Mouse (Mus musculus) embryonic facial prominence, embryonic 14.5 days (tissue): ENCODE results near the gene Rhou. TPM values are rescaled to one million over a fixed set of nuclear protein-coding genes. Genes with fewer than 3 reads are reported as not detected.

Experiments
- ATAC-seq: fragments of 200-750 bp; cut with Nextera tagmentation; 2 replicates; pipeline ENCODE4 v1.8.0; 2017; ENCODE audit warnings: low read depth, moderate number of reproducible peaks, moderate TSS enrichment
- DNase-seq: peaks from one replicate; pipeline ENCODE4 v3.0.0-alpha.2; 2015; ENCODE audit warnings: low spot score
- H3K27ac ChIP-seq: fragments of 300-500 bp; sonication (generic); replicated peaks from 2 replicates; pipeline ENCODE4 v1.5.1; 2014; ENCODE audit warnings: low read depth, mild to moderate bottlenecking, low read length, moderate library complexity
- H3K27me3 ChIP-seq: fragments of 300-500 bp; sonication (generic); replicated peaks from 2 replicates; pipeline ENCODE4 v1.6.1; 2014; ENCODE audit warnings: low read length; ENCODE audit not compliant: control insufficient read depth, insufficient read depth
- H3K36me3 ChIP-seq: fragments of 300-500 bp; sonication (generic); 2 replicates; pipeline ENCODE4 v1.6.1; 2014; ENCODE audit warnings: low read length, mixed read lengths; ENCODE audit not compliant: control insufficient read depth, insufficient read depth
- H3K4me1 ChIP-seq: fragments of 300-500 bp; sonication (generic); 2 replicates; pipeline ENCODE4 v1.6.1; 2014; ENCODE audit warnings: antibody characterized with exemption, low read length; ENCODE audit not compliant: control insufficient read depth, insufficient read depth
- H3K4me2 ChIP-seq: fragments of 300-500 bp; sonication (generic); 2 replicates; pipeline ENCODE4 v1.6.1; 2014; ENCODE audit warnings: low read depth, mild to moderate bottlenecking, low read length, moderate library complexity, mixed read lengths
- H3K4me3 ChIP-seq: fragments of 300-500 bp; sonication (generic); 2 replicates; pipeline ENCODE4 v1.5.1; 2014; ENCODE audit warnings: low read depth, mild to moderate bottlenecking, low read length
- H3K9ac ChIP-seq: fragments of 300-500 bp; sonication (generic); 2 replicates; pipeline ENCODE4 v1.6.1; 2014; ENCODE audit warnings: low read depth, mild to moderate bottlenecking, low read length, moderate library complexity, mixed read lengths
- H3K9me3 ChIP-seq: fragments of 300-500 bp; sonication (generic); 2 replicates; pipeline ENCODE4 v1.6.1; 2016; ENCODE audit warnings: low read length; ENCODE audit not compliant: control insufficient read depth
- WGBS: fragments of 180-500 bp; shearing (Covaris S2); extraction: QIAGEN DNeasy Blood & Tissue Kit; methylation state at CpG from one replicate; pipeline ENCODE4 v1.1.7; 2014; 5-methylcytosine and 5-hydroxymethylcytosine counted together
- polyA plus RNA-seq: library from polyadenylated mRNA; unstranded; fragments of >200 nt; fragmentation: Nextera tagmentation; extraction: Ambion mirVana; gene quantifications from 2 replicates; pipeline ENCODE4 v1.2.1, GENCODE M21; 2014

The Rhou gene
- polyA plus RNA-seq, 1 experiment from 2014 or later = 9.5 TPM

DNA sequence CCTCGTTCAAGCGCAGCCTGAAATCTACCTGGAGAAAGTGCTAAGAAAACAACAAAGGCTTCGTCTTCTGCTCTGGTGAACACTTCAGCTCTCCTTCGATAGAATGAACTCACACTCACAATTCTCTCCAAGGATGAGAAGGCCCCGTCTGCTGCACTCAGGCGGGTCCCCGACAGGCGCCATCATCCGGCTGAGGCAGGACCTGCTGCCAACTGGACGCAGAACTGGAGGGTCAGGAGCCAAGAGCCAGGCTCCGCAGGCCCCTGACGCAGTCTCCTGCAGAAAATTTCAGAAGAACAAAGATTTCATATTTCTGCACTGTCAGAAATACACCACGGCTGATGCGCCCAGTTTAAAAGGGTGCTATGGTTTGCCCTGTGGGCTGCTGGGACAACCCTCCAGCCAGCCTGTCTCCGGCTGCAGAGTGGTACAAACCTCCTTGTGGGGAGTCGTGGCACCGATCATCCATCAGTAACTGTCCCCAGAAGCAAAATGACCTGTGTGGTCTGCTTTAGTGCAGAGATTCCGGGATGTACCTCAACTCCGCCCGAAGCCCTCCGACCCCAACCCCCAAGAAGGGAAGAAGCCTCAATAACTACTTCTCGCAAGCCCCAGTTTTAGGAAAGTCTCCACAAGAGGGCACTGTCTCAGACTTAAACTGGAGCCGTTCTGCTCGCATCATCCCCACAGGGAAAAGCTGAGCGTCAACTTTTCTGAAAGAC is 10.2 kb upstream of the Rhou start:
- 17% methylated on average over 25 of the region's 25 CpGs for WGBS
- H3K36me3 ChIP-seq = no peaks in the 10 kb centered on the region
- H3K4me2 ChIP-seq = peak overlapping the region; percentile 49
- ATAC-seq (0 out of 2 replicates have a peak, but pooled peaks have one; percentile 33), DNase-seq (peak; percentile 86)
- no peak overlapping the region for H3K27ac ChIP-seq
- H3K4me3 ChIP-seq = peak overlapping the region; percentile 18
- no peaks in the 10 kb centered on the region for H3K9me3 ChIP-seq
- H3K9ac ChIP-seq = no peak overlapping the region; the same call in 1 of the 2 replicates
- H3K27me3 ChIP-seq = no peaks in the 10 kb centered on the region
- no peaks in the 10 kb centered on the region for H3K4me1 ChIP-seq

DNA sequence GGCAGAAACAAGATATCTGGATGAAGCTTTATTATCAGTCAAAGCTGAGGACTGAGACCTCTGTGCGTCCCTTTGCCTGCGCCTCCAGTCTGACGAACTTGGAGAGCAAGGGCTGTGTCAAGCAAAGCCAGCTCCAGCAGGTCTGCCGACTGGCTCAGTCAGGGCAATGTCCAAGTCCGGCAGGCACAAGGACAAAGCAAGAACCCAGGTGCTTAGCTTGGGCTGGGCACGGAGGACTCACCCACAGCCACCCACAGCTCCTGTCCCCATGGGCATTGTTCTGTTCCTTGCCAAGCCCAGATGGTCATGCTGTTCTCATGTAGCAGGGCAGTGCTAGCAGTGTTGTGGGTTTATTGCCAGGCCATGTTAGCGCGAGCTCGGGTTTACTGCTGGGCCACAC is 8.5 kb upstream of the Rhou start:
- WGBS = 78% methylated on average over 8 of the region's 9 CpGs
- Histone ChIP-seq H3K27ac (no peak overlapping the region), H3K4me1 (no peaks in the 10 kb centered on the region), H3K4me3 (no peak overlapping the region), H3K4me2 (no peak overlapping the region), H3K27me3 (no peaks in the 10 kb centered on the region), H3K9ac (no peak overlapping the region), H3K9me3 (no peaks in the 10 kb centered on the region), H3K36me3 (no peaks in the 10 kb centered on the region)
- ATAC-seq (no peak), DNase-seq (no peak)

GRCm38 (mm10) chr8:123648245-123649170 is 5.2 kb upstream of the Rhou start:
- no peak overlapping the region for H3K4me2 ChIP-seq
- no peaks in the 10 kb centered on the region for H3K36me3 ChIP-seq
- WGBS = 49% methylated on average over 17 of the region's 17 CpGs
- H3K4me3 ChIP-seq = no peak overlapping the region
- no peak overlapping the region for H3K9ac ChIP-seq
- H3K9me3 ChIP-seq = no peaks in the 10 kb centered on the region
- no peak overlapping the region for H3K27ac ChIP-seq
- H3K4me1 ChIP-seq = peaks cover 10% of the 10 kb centered on the region; the same call in 1 of the 2 replicates
- no peak for ATAC-seq
- H3K27me3 ChIP-seq = no peaks in the 10 kb centered on the region
- no peak for DNase-seq

- no peak overlapping the region for H3K4me2 ChIP-seq
- H3K9ac ChIP-seq = no peak overlapping the region
- no peaks in the 10 kb centered on the region for H3K9me3 ChIP-seq
- no peaks in the 10 kb centered on the region for H3K36me3 ChIP-seq
- no peaks in the 10 kb centered on the region for H3K27me3 ChIP-seq
- no peak overlapping the region for H3K4me3 ChIP-seq
- ATAC-seq = no peak
- no peak overlapping the region for H3K27ac ChIP-seq
- WGBS = 84% methylated on average over 12 of the region's 12 CpGs
- DNase-seq = no peak
- peaks cover 10% of the 10 kb centered on the region for H3K4me1 ChIP-seq
Measured at GRCm38 (mm10) chr8:123649483-123649882, 4.2 kb upstream of the Rhou start.

DNA sequence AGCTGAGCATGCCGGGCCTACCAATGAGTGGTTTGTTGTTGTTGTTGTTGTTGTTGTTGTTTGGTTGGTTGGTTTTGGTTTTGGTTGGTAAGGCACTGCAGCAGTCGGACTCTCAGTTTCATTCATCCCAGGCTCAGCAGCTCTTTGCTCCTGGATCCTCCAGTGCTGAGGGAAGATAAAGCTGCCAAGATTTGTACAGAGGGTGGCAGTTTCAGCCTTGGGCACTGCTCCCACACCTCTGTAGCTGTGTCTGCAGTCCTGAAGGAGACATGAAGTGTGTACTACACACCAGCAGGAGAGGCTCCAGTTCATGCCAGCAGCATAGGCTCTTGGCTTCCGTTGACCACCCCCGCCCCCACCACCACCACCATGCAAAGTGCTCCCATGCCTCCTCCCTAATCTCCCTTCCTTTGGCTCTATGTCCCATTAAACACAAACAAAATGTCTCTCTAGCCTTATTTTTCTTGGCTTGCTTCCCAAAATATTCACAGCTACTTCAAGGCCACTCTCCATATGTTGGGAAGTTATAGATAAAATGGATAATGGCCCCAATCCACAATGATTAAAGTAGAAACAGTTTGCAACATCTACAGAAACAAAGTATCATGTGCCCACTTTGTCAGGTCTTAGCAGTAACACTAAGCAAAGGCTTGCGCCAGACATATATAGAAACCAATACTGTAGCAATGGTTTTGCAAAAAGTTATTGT is 2.2 kb upstream of the Rhou start:
- WGBS = 86% methylated on average over 5 of the region's 5 CpGs
- H3K27ac ChIP-seq = no peak overlapping the region
- no peaks in the 10 kb centered on the region for H3K27me3 ChIP-seq
- DNase-seq (no peak), ATAC-seq (no peak)
- H3K36me3 ChIP-seq = peaks cover 7% of the 10 kb centered on the region; the same call in 1 of the 2 replicates
- H3K4me1 ChIP-seq = peaks cover 18% of the 10 kb centered on the region
- H3K9me3 ChIP-seq = no peaks in the 10 kb centered on the region
- no peak overlapping the region for H3K4me3 ChIP-seq
- no peak overlapping the region for H3K9ac ChIP-seq
- H3K4me2 ChIP-seq = no peak overlapping the region

DNA sequence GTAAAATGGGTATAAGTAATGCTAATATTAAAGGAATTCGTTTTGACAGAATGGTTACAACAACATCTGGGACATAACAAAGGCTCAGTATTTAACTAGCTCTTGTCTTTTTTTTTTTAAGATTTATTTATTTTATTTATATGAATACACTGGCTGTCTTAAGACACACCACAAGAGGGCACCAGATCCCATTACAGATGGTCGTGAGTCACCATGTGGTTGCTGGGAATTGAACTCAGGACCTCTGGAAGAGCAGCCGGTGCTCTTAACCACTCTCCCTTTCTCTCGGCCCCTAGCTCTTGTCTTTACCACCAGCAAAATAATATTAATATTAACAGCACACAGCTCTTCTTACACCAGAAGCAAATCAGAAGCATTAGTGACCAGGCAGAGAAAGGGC is 1.1 kb upstream of the Rhou start:
- Histone ChIP-seq H3K36me3 (peaks cover 17% of the 10 kb centered on the region; the same call in 1 of the 2 replicates), H3K9me3 (no peaks in the 10 kb centered on the region), H3K4me3 (no peak overlapping the region), H3K4me2 (no peak overlapping the region), H3K27ac (peak overlapping the region; percentile 94; the same call in 1 of the 2 replicates), H3K4me1 (peaks cover 18% of the 10 kb centered on the region), H3K9ac (no peak overlapping the region), H3K27me3 (no peaks in the 10 kb centered on the region)
- DNase-seq = no peak
- no peak for ATAC-seq
- 64% methylated on average over 4 of the region's 4 CpGs for WGBS

- peak; percentile 81 for DNase-seq
- Histone ChIP-seq H3K4me1 (peaks cover 18% of the 10 kb centered on the region), H3K4me3 (peak overlapping the region; percentile 78), H3K9me3 (no peaks in the 10 kb centered on the region), H3K27me3 (no peaks in the 10 kb centered on the region), H3K36me3 (peaks cover 31% of the 10 kb centered on the region), H3K27ac (peak overlapping the region; percentile 94), H3K4me2 (peak overlapping the region; percentile 48), H3K9ac (peak overlapping the region; percentile 85)
- WGBS = under 1% methylated on average over 14 of the region's 77 CpGs
- peak; percentile 65 for ATAC-seq
Measured at GRCm38 (mm10) chr8:123653994-123654569, 353 bp downstream of the Rhou start.

DNA sequence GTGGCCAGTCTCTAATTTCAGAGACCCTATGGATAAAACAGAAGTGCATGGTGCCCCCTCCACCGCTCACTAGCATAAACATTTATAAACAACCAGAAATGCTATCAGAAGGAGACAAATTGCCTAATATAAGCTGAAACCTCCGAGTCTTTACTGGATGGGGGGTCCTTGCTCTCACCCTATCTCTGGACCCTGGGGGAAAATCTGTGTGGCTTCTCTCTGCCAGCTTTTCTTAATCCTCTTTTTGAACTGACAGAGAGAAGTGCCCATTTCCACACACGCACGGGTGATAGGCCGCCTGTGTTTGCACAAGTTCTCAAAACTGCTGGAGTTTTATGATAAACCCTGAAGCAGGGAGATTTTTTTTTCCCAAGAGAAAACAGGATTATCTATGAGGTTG is 1.0 kb downstream of the Rhou start:
- WGBS = 14% methylated on average over 5 of the region's 5 CpGs
- peak overlapping the region; percentile 85 for H3K9ac ChIP-seq

More for the DNA sequence above, 1.0 kb downstream of the Rhou start:
- peak overlapping the region; percentile 48 for H3K4me2 ChIP-seq
- DNase-seq (no peak), ATAC-seq (no peak)
- H3K9me3 ChIP-seq = no peaks in the 10 kb centered on the region
- H3K27ac ChIP-seq = peak overlapping the region; percentile 94; the same call in 1 of the 2 replicates
- peaks cover 31% of the 10 kb centered on the region for H3K36me3 ChIP-seq
- H3K4me3 ChIP-seq = peak overlapping the region; percentile 78
- peaks cover 18% of the 10 kb centered on the region for H3K4me1 ChIP-seq
- H3K27me3 ChIP-seq = no peaks in the 10 kb centered on the region
